Mouse (Mus musculus): ENCODE measurements around the gene Naa50. TPM values are rescaled to one million over a fixed set of nuclear protein-coding genes. Genes with fewer than 3 reads are reported as not detected.
A peak's percentile ranks its signal among the peaks of the same experiment; 100 is the strongest.

Gene Naa50
- 10 to 100 TPM; 64.0 to 69.9 TPM for total RNA-seq (2021)
- long read RNA-seq, experiment 1, full-length matches to known transcripts: 97 of 104 reads
- long read RNA-seq, experiment 1, partial matches to known transcripts: 1 of 104 reads
- long read RNA-seq, experiment 1, other reads (novel, unspliced or antisense): 6 of 104 reads
- long read RNA-seq, experiment 2, full-length matches to known transcripts: 81 of 85 reads
- long read RNA-seq, experiment 2, partial matches to known transcripts: 2 of 85 reads
- long read RNA-seq, experiment 2, other reads (novel, unspliced or antisense): 2 of 85 reads

DNA sequence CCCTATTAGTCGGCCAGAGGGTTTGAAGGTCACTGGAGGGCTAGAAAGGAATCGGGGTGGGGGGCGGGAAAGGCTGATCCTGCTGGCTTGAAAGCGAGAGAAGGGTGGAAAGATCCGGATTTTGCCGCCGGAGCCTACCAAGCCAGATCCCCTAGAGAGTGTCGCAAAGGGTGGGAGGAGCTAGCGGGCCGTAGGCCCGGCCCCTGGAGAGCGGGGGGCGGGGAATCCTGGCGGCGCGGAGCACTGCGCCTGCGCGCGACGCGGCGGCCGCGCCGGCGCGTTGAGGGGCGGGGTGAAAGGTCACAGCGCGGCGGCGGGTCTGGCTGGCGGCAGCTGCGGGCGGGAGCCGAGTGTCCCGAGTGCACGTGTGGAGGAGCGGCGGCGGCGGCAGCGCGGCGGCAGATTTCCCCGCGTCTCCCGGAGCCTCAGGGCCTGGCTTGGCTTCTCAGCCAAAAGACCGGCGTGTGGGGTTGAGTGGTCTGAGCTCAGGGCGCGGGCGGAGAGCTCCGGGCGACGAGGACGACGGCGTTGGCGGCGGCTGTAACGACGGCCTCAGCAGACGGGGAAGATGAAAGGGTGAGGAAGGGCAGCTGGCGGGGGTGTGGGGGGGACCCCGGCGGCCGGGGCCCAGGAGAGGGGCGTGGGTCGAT lies at the start of gene Naa50, which contains the start of gene Atp6v1a:
TSS of gene Naa50 (plus strand) at position 295 of the 650 bp plus-strand sequence.
TSS of gene Atp6v1a (minus strand) at position 170 of the 650 bp plus-strand sequence.
- DNase-seq (ENCODE audit: low spot score in 2 of 2): peak; percentile 83 to 94

DNA sequence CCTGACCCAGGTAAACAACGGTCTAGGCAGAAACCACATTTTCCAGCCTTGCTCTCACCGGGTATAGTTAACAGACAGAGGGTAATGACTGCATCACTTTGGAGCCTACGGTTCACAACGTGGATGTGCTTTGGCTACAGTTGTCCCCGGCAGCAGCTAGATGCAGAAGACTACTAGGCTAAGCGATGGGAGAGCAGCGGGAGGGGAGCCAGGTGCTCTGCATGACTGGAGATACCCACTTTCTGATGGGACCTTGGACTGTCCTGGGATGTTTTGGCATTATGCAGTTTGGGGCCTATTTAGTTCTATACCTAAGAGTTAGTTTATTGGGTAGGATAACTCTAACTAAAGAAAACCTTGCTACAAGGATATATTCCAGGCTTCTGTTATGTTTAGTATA lies 40.3 kb upstream of the Naa50 start:
- no peak for DNase-seq (ENCODE audit: low spot score in 2 of 2)

GRCm38 (mm10) chr16:44101181-44101710 lies 38.4 kb upstream of the Naa50 start:
- no peak for DNase-seq (ENCODE audit: low spot score in 2 of 2)

- no peak for DNase-seq (ENCODE audit: low spot score in 2 of 2)
These were observed 36.7 kb upstream of the Naa50 start for GRCm38 (mm10) chr16:44102925-44103324.

- DNase-seq (ENCODE audit: low spot score in 2 of 2): no peak
These were observed 35.5 kb upstream of the Naa50 start for GRCm38 (mm10) chr16:44103806-44104766.

DNA sequence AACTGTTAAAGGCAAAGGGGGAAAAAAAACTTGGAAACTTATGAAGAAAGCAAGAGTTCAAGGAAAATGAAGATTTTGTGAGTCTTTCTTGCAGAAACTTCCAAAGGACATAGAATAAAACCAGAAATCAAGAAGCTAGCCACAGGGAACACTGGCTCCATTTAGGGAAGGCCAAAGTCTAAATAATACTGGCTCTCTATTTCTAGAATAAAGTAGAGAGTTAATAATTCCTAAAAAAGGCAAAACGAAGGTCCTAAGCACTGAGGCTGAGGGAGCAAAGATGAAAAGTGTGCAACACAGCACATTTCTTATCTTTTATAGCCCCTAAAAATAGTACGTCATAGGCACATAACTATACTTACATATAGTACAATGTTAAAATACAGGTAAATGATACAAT lies 34.4 kb upstream of the Naa50 start:
- DNase-seq (ENCODE audit: low spot score in 2 of 2): no peak

GRCm38 (mm10) chr16:44109002-44109401 lies 30.6 kb upstream of the Naa50 start:
- no peak for DNase-seq (ENCODE audit: low spot score in 2 of 2)

GRCm38 (mm10) chr16:44119753-44120501 lies 19.7 kb upstream of the Naa50 start:
- no peak for DNase-seq (ENCODE audit: low spot score in 2 of 2)

DNA sequence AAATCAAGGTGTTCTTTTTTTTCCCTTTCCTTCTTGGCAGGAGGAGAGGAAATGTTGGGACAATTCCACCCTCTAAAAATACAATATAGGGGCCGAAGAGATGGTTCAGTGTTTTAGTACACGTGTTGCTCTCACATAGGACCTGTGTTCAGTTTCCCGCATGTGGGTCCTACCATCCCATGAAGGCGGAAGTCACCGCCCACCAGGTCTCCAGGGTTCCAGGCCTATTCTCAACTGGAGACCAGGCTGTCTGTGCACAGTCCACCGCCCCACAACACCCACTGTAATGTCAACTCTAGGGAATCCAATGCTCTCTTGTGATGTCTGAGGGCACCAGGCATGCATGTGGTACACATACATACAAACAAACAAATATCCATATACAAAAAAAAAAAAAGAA lies 17.5 kb upstream of the Naa50 start:
- DNase-seq (ENCODE audit: low spot score in 2 of 2): no peak

DNA sequence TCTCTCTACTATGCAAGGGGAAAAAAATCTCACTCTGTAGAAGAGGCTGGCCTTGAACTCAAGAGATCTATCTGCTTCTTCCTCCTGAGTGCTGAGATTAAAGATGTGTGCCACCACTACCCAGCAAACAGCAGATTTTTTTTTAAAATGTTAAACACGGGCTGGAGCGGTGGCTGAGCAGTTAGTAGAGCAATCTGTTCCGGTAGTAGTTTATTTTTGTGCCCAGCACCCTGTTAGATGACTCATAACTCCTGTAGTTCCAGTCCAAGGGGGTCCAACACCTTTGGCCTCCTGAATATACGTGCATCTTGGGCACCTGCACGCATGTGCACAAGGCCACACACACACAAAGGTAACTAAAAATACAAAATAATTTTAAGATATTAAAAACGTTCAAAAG lies 17.1 kb upstream of the Naa50 start:
- peak in 1 of 2 experiments; percentile 47 for DNase-seq (ENCODE audit: low spot score in 2 of 2)

DNA sequence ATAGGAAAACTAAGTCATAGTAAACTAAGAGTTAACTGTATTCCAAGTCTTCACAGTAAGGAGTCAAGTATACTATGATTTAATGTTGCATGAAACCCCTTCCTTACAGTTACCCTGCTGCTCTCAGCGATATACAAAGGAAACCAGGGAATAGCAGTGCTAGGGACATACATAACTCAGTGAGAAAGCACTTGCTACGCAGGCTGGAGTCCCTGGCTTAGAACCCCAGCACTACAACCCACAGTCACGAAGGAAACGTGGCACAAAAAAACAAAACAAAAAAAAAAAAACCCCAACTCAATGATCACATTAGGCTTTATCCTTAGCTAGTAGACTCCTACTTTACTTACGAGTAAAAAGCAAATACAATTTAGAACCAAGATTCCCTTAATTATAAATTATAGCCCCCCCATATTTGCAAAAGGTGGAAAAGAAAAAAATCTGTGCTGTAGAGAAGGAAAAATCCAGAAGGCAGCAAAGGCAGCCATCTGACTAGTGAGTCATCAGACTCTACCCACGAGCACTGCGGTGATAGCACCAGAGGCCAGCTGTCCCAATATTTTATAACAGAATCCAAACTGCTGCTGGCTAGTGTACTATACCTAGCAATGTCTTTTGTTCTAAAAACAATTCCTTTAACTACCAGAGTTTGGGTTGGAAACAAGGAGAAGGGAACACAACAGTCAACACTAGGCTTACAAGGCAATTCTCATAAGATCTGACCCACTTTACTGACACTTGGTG lies 16.5 kb upstream of the Naa50 start:
- peak; percentile 58 to 72 for DNase-seq (ENCODE audit: low spot score in 2 of 2)

- peak in 1 of 2 experiments; percentile 38 for DNase-seq (ENCODE audit: low spot score in 2 of 2)
These were observed 15.8 kb upstream of the Naa50 start for GRCm38 (mm10) chr16:44123786-44124185.

DNA sequence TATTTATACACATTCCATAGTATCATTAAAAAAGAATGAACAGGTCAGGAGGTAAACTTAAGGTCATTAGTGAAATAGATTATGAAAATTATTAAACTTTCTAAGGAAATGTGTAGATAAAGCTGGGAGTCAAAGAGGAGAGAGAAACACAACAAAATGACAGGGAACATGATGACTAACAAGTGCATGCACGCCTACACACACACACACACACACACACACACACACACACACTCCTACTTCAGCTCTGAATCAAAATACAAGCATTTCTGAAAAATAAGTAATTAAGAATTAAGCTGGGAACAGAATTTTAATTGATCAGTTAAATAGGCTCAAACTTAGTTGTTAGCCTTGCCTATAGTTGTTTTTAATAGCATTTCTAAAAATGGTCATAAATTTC lies 14.9 kb upstream of the Naa50 start:
- no peak for DNase-seq (ENCODE audit: low spot score in 2 of 2)

GRCm38 (mm10) chr16:44125436-44125835 lies 14.2 kb upstream of the Naa50 start:
- DNase-seq (ENCODE audit: low spot score in 2 of 2): no peak

GRCm38 (mm10) chr16:44126437-44126836 lies 13.2 kb upstream of the Naa50 start:
- no peak for DNase-seq (ENCODE audit: low spot score in 2 of 2)

DNA sequence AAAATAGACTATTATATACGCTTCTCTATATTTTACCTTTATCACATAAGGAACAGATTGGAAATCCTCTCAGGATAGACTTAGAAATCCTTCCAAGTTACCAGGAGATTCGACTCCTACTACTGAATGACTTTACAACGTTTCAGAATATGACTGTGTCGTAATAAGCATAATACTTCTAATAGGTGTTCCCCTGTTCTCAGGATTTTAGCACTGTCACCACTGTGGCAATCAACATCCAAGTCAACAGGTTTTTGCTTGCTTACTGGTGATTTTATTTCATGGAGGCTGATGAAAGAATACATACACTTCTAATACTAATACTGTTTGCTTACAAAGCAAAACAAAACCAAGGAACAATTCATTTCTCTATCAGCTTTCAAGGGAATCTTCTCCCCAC lies 7.3 kb upstream of the Naa50 start:
- no peak for DNase-seq (ENCODE audit: low spot score in 2 of 2)

DNA sequence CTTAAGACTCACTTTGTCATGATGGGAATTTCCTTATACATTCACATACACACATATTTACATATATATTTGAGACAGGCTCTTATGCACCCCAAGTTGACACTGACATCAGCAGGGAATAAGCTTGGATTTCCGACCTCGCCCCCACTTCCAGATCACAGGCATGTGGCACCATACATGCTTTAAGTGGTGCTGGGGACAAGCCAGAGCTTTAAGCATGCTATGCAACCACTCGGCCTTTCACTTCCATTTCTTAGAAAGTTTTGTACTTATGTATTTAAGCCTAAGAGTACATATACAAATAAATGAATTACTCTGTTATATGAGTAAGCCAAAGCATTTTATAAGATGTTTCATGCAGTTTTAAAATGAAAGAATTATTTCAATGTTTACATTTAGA lies 6.4 kb upstream of the Naa50 start:
- no peak for DNase-seq (ENCODE audit: low spot score in 2 of 2)

DNA sequence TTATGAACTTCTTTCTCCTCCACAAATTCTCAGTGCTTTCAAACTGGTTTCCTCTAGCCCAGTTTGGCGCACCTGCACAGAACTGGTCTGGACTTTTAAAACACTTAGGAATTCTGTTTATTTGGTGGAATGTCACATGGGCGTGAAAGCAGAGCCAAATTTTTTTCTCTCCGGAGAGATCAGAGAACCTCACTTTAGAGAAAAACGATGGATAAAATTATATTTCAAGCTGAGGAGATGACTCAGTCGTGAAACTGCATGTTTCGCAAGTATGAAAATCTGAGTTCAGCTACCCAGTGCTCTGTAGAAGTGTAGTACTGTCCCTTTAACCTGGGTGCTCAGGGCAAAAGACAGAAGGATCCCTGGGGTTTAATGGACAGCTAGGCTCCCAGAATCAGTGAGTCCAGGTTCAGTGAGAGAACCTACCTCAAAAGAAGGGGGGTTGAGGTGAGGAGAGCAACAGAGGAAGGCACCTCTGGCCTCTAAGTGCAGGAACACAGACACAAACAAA lies 3.1 kb upstream of the Naa50 start:
- DNase-seq (ENCODE audit: low spot score in 2 of 2): no peak

- no peak for DNase-seq (ENCODE audit: low spot score in 2 of 2)
These were observed 1.2 kb upstream of the Naa50 start for GRCm38 (mm10) chr16:44138377-44138978.

Measured in left cerebral cortex, adult 18-20 months (tissue).